Mouse (Mus musculus) hindbrain, embryonic 16.5 days (tissue): ENCODE measurements around the gene Glt8d1. TPM values are rescaled to one million over a fixed set of nuclear protein-coding genes. Genes with fewer than 3 reads are reported as not detected.

Experiments
- ATAC-seq: fragments of 200-750 bp; cut with Nextera tagmentation; 2 replicates; pipeline ENCODE4 v1.8.0; 2017; ENCODE audit warnings: moderate TSS enrichment, moderate library complexity
- H3K27ac ChIP-seq: fragments of 300-500 bp; sonication (generic); 2 replicates; pipeline ENCODE4 v1.5.1; 2014; ENCODE audit warnings: low read depth, mild to moderate bottlenecking, control low read depth, low read length, moderate library complexity
- H3K27me3 ChIP-seq: fragments of 300-500 bp; sonication (generic); replicated peaks from 2 replicates; pipeline ENCODE4 v1.6.1; 2014; ENCODE audit warnings: low read length; ENCODE audit not compliant: control insufficient read depth, insufficient read depth
- H3K36me3 ChIP-seq: fragments of 300-500 bp; sonication (generic); 2 replicates; pipeline ENCODE4 v1.6.1; 2014; ENCODE audit warnings: mild to moderate bottlenecking, low read length, moderate library complexity, mixed read lengths; ENCODE audit not compliant: control insufficient read depth, insufficient read depth
- H3K4me1 ChIP-seq: fragments of 300-500 bp; sonication (generic); 2 replicates; pipeline ENCODE4 v1.6.1; 2014; ENCODE audit warnings: low read depth, low read length; ENCODE audit not compliant: control insufficient read depth, insufficient read depth
- H3K4me2 ChIP-seq: fragments of 300-500 bp; sonication (generic); 2 replicates; pipeline ENCODE4 v1.6.1; 2014; ENCODE audit warnings: mild to moderate bottlenecking, low read length, control low read depth, moderate library complexity
- H3K4me3 ChIP-seq: fragments of 300-500 bp; sonication (generic); 2 replicates; pipeline ENCODE4 v1.5.1; 2014; ENCODE audit warnings: mild to moderate bottlenecking, low read length, control low read depth, moderate library complexity
- H3K9ac ChIP-seq: fragments of 300-500 bp; sonication (generic); 2 replicates; pipeline ENCODE4 v1.6.1; 2014; ENCODE audit warnings: low read depth, mild to moderate bottlenecking, control low read depth, low read length, moderate library complexity
- H3K9me3 ChIP-seq: fragments of 300-500 bp; sonication (generic); 2 replicates; pipeline ENCODE4 v1.6.1; 2014; ENCODE audit warnings: mild to moderate bottlenecking, low read length, moderate library complexity; ENCODE audit not compliant: control insufficient read depth
- WGBS: fragments of 180-500 bp; shearing (Covaris S2); extraction: QIAGEN DNeasy Blood & Tissue Kit; methylation state at CpG from one replicate; pipeline ENCODE4 v1.1.7; 2014; 5-methylcytosine and 5-hydroxymethylcytosine counted together
- polyA plus RNA-seq: library from polyadenylated mRNA; unstranded; fragments of >200 nt; fragmentation: Nextera tagmentation; extraction: Ambion mirVana; gene quantifications from 2 replicates; pipeline ENCODE4 v1.2.1, GENCODE M21; 2015

Gene Glt8d1
- polyA plus RNA-seq, 1 experiment from 2014 or later, result 55.7 TPM

GRCm38 (mm10) chr14:31025785-31026184 lies 24.6 kb downstream of the Glt8d1 start:
- Histone ChIP-seq H3K9me3 (no peaks in the 10 kb centered on the region), H3K4me2 (no peak overlapping the region), H3K36me3 (peaks cover 36% of the 10 kb centered on the region), H3K27me3 (no peaks in the 10 kb centered on the region), H3K4me3 (no peak overlapping the region), H3K4me1 (no peaks in the 10 kb centered on the region; the same call in 1 of the 2 replicates), H3K9ac (no peak overlapping the region), H3K27ac (no peak overlapping the region)
- 79% methylated on average over 3 of the region's 3 CpGs for WGBS
- no peak for ATAC-seq

- H3K36me3 ChIP-seq, result peaks cover 35% of the 10 kb centered on the region
- no peak overlapping the region for H3K4me3 ChIP-seq
- no peaks in the 10 kb centered on the region for H3K9me3 ChIP-seq
- no peak for ATAC-seq
- no peak overlapping the region for H3K9ac ChIP-seq
- H3K27ac ChIP-seq, result no peak overlapping the region
- 94% methylated on average over 5 of the region's 5 CpGs for WGBS
- no peaks in the 10 kb centered on the region for H3K4me1 ChIP-seq
- H3K27me3 ChIP-seq, result no peaks in the 10 kb centered on the region
- H3K4me2 ChIP-seq, result no peak overlapping the region
Observed at GRCm38 (mm10) chr14:31045296-31045695, 44.1 kb downstream of the Glt8d1 start.

- Histone ChIP-seq H3K4me3 (no peak overlapping the region), H3K36me3 (peaks cover 38% of the 10 kb centered on the region), H3K9ac (no peak overlapping the region), H3K27ac (no peak overlapping the region), H3K27me3 (no peaks in the 10 kb centered on the region), H3K4me1 (no peaks in the 10 kb centered on the region), H3K4me2 (no peak overlapping the region), H3K9me3 (no peaks in the 10 kb centered on the region)
- ATAC-seq, result no peak
- WGBS, result 100% methylated on average over 1 of the region's 1 CpGs
Observed at GRCm38 (mm10) chr14:31045817-31046216, 44.6 kb downstream of the Glt8d1 start.

Other genes starting within 250 kb of the Glt8d1 start
- gene Tmem110, start 175.8 kb upstream of the Glt8d1 start, polyA plus RNA-seq, result 19.6 and 21.9 TPM in 2 replicates
- gene Mustn1, start 122.2 kb upstream of the Glt8d1 start, polyA plus RNA-seq, result 1.3 and 2.6 TPM in 2 replicates
- not detected in 2 replicates for gene Itih4, start 114.9 kb upstream of the Glt8d1 start, polyA plus RNA-seq
- 3.8 and 4.7 TPM in 2 replicates for gene Itih3, start 77.6 kb upstream of the Glt8d1 start, polyA plus RNA-seq
- gene Itih1, start 58.1 kb upstream of the Glt8d1 start, polyA plus RNA-seq, result not detected in 2 replicates
- 15.6 and 16.3 TPM in 2 replicates for gene Nek4, start 50.0 kb upstream of the Glt8d1 start, polyA plus RNA-seq
- gene Spcs1, start 272 bp downstream of the Glt8d1 start, polyA plus RNA-seq, result 340 and 355 TPM in 2 replicates
- gene Pbrm1, start 17.7 kb downstream of the Glt8d1 start, polyA plus RNA-seq, result 98.7 and 108 TPM in 2 replicates
- 40.1 and 49.0 TPM in 2 replicates for gene Gnl3, start 17.8 kb downstream of the Glt8d1 start, polyA plus RNA-seq
- gene Smim4, start 127.6 kb downstream of the Glt8d1 start, polyA plus RNA-seq, result 51.3 and 53.9 TPM in 2 replicates
- 192 and 222 TPM in 2 replicates for gene Nt5dc2, start 129.7 kb downstream of the Glt8d1 start, polyA plus RNA-seq
- gene Stab1, start 167.2 kb downstream of the Glt8d1 start, polyA plus RNA-seq, result 13.5 and 17.5 TPM in 2 replicates
- 2.3 and 15.0 TPM in 2 replicates for gene Tnnc1, start 206.9 kb downstream of the Glt8d1 start, polyA plus RNA-seq
- 304 and 382 TPM in 2 replicates for gene Nisch, start 215.5 kb downstream of the Glt8d1 start, polyA plus RNA-seq
- 0.61 and 0.66 TPM in 2 replicates for gene Sema3g, start 216.5 kb downstream of the Glt8d1 start, polyA plus RNA-seq
- 7.8 and 9.8 TPM in 2 replicates for gene Phf7, start 249.9 kb downstream of the Glt8d1 start, polyA plus RNA-seq